Mouse (Mus musculus): ENCODE measurements around the gene Slc7a10. TPM values are rescaled to one million over a fixed set of nuclear protein-coding genes. Genes with fewer than 3 reads are reported as not detected.
A peak's percentile ranks its signal among the peaks of the same experiment; 100 is the strongest.

Slc7a10 gene
- total RNA-seq, 2 experiments from 2014 or later = 2.0 to 3.8 TPM

DNA sequence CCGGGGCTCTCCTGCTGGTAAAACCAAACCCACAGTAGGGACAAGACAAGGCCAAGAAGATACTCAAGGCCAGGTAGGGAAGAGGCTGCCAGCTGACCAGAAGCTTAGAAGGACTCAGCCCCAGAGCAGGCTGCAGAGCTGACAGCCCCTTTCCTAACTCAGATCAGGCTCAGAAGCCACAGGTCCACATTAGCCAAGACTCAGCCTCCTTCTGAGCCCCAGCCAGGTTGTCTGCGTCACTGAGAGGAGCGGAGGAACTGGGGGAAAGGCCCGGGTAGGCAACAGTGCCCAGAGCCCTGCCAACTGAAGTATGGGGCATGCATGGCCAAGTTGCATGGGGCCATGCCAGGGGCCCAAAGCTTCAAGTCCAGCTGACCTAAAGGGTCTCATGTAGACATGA lies 13.7 kb upstream of the Slc7a10 start:
- DNase-seq = peak; percentile 79

- peak; percentile 31 for DNase-seq
These were observed 10.7 kb upstream of the Slc7a10 start for GRCm38 (mm10) chr7:35175533-35175932.

GRCm38 (mm10) chr7:35176412-35177381 lies 9.5 kb upstream of the Slc7a10 start:
- DNase-seq = peak; percentile 66

GRCm38 (mm10) chr7:35184833-35185724 lies 1.1 kb upstream of the Slc7a10 start:
- peak; percentile 66 for DNase-seq

- DNase-seq = peak; percentile 28
These were observed 3.5 kb downstream of the Slc7a10 start for GRCm38 (mm10) chr7:35189699-35190098.

DNA sequence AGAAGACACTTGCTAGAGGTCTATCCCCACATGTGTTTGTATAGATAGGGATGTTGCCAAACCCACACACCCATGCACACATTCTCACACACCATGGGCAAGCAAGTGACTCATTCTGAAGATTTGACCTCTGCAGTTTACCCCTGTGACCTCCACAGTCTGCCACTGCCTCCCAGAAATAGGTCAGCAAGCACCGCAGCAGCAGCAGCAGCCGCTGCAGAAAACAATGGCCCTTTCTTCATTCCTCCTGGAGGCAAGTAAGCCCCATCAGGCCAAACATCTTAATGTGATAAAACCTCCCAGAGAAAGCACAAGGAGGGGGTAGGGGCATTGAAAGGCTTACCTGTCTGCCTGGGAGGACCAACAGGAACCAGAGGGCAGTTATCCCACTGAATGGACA lies 5.1 kb downstream of the Slc7a10 start:
- DNase-seq = no peak

- DNase-seq = no peak
These were observed 10.8 kb downstream of the Slc7a10 start for GRCm38 (mm10) chr7:35197022-35197421.

DNA sequence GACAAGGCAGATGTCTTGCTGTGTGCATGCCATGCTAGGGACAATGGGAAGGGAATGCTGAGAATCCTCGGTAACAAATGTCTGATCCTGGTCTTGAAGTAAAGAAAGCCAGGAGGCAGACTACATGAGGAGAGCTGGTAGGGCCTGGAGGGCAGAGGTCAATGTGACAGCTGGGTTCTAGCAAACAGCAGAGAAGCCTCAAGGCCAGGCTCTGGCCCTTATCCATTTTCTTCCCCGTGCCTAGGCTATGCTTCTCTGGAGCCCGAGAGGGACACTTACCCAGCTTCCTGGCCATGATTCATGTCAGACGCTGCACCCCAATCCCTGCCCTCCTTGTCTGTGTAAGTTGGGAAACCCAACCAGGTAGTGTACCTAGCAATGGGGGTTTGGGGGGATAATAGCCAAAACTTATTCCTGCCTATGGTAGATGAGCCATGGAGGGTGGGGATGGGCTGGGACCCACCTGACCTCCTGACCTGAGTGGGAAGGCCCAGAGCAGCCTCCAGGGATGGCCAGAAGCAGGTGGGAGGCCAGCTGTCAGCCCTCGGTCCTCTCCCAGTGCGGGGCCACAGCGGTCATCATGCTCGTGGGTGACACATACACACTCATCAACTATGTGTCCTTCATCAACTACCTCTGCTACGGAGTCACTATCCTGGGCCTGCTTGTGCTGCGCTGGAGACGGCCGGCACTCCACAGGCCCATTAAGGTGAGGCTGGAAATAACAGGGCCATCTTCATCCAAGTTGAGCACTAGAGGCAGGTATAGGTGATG lies 13.0 kb downstream of the Slc7a10 start:
- no peak for DNase-seq

- no peak for DNase-seq
These were observed 13.6 kb downstream of the Slc7a10 start for GRCm38 (mm10) chr7:35199755-35200154.

GRCm38 (mm10) chr7:35211791-35212190 lies 25.6 kb downstream of the Slc7a10 start:
- DNase-seq = no peak

GRCm38 (mm10) chr7:35214442-35215222 lies 28.4 kb downstream of the Slc7a10 start:
- DNase-seq = peak; percentile 39

DNA sequence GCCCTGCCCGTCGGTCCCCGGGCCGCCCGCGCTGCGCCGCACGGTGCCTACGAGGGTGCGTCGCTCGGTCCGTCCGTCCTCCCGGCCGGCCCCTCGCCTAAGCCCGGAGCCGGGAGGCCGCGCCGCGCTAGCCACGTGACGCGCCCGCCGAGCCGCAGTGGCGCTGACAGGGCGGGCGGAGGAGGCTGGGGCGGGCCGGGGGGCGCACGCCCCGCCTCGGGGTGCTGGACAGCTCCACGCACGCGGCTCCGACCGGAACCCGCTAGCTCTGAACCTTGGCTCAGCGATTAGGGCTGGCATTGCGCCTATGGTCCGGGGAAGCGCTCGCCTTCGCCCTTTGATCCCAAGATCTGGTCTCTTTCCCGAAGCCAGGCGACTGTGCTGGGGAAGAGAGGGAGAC lies 29.0 kb downstream of the Slc7a10 start, which contains the start of gene Lrp3:
Lrp3 (minus strand) TSS at position 274 of the 400 bp plus-strand sequence.
- DNase-seq = peak; percentile 91

DNA sequence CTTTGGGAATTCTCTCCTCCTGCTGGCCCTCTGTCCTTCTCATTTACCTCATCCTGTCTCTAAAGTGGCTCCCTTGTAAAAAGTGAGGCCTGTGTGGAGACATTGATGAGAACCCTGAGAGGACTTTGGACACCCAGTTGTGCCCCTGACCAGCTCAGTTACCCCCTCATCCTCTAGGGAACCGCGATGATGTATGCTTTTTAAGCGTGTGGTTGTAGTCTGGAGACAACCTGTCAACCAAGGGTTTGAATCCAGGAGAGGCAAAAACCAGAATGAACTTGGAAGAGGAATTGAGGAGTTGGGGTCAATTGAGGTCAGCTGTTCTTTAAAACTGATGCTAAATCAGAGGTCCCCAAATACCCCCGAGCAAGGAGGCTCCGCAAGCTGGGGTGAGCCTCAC lies 29.5 kb downstream of the Slc7a10 start:
- DNase-seq = no peak

GRCm38 (mm10) chr7:35220694-35221365 lies 34.6 kb downstream of the Slc7a10 start:
- DNase-seq = no peak

GRCm38 (mm10) chr7:35230333-35230732 lies 44.1 kb downstream of the Slc7a10 start:
- DNase-seq = no peak

- no peak for DNase-seq
These were observed 46.7 kb downstream of the Slc7a10 start for GRCm38 (mm10) chr7:35232796-35233455.

- DNase-seq = no peak
These were observed 47.7 kb downstream of the Slc7a10 start for GRCm38 (mm10) chr7:35233861-35234260.

DNA sequence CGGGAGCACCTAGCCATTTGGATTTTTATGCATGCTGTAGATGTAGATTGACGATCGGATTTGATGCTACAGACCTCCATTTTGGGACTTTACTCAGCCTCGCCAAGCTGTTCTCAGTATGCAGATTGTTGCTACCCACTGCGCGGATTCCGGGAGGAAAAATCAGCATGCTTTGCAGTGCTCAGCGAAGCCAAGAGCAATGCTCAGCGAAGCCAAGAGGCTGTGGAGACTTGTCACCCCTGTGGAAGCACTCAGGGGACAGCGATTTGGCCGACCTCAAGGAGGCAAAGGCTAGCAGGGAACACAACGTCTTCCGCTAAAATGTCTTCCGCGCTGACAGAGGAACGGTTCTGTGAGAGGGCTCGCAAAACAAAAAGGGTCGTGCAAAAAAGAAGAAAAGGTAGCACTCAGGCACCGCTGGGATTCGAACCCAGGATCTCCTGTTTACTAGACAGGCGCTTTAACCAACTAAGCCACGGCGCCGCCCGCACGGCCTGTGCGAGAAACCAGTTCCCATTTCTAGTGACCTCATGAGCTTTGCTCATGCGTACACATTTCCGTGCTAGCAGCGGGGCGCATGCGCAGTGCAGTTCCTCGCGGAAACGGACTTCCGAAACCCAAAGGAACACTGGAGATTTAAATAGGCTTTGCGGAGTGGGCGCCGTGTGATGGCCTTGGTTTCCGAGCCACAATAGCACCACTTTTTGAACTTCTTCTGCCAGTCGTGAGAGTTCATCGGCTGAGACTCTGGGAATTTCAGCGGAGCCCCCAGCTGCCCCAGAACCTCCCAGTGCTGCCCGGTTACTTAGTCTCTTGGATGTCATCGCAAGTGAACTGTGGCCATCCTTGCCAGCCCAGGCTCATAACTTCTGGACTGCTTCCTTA lies 48.4 kb downstream of the Slc7a10 start:
- DNase-seq = peak; percentile 99

DNA sequence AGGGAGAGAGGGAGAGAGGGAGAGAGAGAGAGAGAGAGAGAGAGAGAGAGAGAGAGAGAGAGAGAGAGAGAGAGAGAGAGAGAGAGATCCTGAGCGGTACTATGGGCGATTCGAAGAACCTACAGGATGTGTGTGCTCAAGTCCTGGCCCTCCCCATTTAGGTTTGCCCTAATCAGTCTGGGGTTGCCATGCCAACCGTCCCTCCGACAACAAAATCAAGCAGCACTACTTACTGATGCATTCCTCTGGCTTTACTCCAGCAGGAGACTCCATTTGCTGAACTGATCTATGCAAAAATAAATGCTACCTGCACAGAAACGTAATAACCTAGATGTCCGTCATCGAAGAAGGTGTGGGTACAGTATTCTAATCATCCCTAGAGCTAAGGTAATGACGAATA lies 49.1 kb downstream of the Slc7a10 start:
- DNase-seq = peak; percentile 62

Data from adrenal gland, postnatal 10 days (tissue).